ENCODE assay signal across 9 mouse cellular contexts in the genomic region with DNA sequence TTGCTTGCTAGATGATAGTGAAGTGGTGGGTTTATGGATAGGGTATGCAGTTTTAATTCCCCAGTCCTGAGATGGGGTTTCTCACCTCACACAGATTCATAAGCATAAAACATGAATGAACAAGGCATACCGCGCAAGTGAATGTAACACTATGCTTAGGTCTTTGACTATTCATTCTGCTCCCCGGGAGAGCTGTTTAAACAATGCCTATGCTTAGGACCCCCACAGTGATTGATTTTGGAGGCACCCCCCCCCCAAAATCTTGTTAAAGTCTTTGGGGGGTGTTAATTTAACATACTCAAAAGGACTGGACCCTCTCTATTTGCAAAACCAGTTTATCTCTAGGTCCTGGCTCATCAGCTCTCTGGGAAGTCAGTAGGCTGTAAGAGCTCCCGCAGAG. TPM values are rescaled to one million over a fixed set of nuclear protein-coding genes. Genes with fewer than 3 reads are reported as not detected.
DNase-seq lines count a peak whose midpoint lies in the region; ATAC-seq and TF ChIP-seq lines count a peak whose summit lies in the region.
"Had no signal": no experiment of that assay in that cellular context is flagged by ENCODE, and none has a peak within 500 bp of the region (broad histone marks: within the 10 kb centered on the region; RNA-seq: fewer than 3 reads in every experiment).

No protein-coding gene starts in this region.

- TF ChIP-seq POLR2A in myocyte (IDR thresholded peaks at IDR 0.05; ENCODE audit: insufficient read length, low read depth) = no peak

- H3K36me3 ChIP-seq in heart, embryonic 16.5 days (ENCODE audit: control insufficient read depth, insufficient read depth) = no peaks in the 10 kb centered on the region
- no peaks in the 10 kb centered on the region for H3K36me3 ChIP-seq in embryonic facial prominence, embryonic 14.5 days (ENCODE audit: control insufficient read depth, insufficient read depth, low read length)
- H3K36me3 ChIP-seq in intestine, embryonic 15.5 days = no peaks in the 10 kb centered on the region
- H3K36me3 ChIP-seq in myocyte (ENCODE audit: control insufficient read depth, insufficient read depth) = no peaks in the 10 kb centered on the region

- no peaks in the 10 kb centered on the region for H3K27me3 ChIP-seq in heart, embryonic 16.5 days (ENCODE audit: control insufficient read depth, insufficient read depth, low read length)
- no peaks in the 10 kb centered on the region for H3K27me3 ChIP-seq in embryonic facial prominence, embryonic 14.5 days (replicated peaks; ENCODE audit: control insufficient read depth, insufficient read depth, low read length)
- H3K27me3 ChIP-seq in intestine, embryonic 15.5 days (replicated peaks) = no peaks in the 10 kb centered on the region
- no peaks in the 10 kb centered on the region for H3K27me3 ChIP-seq in myocyte (ENCODE audit: control insufficient read depth, insufficient read depth, insufficient read length)

- no peak for DNase-seq in heart, adult 18-20 months
- DNase-seq in embryonic facial prominence, embryonic 14.5 days (ENCODE audit: low spot score) = peak; percentile 24
- DNase-seq in urinary bladder, adult 2 months (ENCODE audit: low spot score) = no peak
- DNase-seq in spleen, postnatal 14 days (ENCODE audit: low spot score in 2 of 2) = no peak
- DNase-seq in right cerebral cortex, postnatal 25 days = no peak

- no peak for ATAC-seq in heart, embryonic 16.5 days (replicated peaks; ENCODE audit: extremely low read depth, insufficient read depth, low FRiP score)
- ATAC-seq in embryonic facial prominence, embryonic 14.5 days (ENCODE audit: low read depth) = no peak
- no peak for ATAC-seq in intestine, embryonic 15.5 days

- H3K4me1 ChIP-seq in heart, embryonic 16.5 days (ENCODE audit: control insufficient read depth, insufficient read depth, low read length) = no peaks in the 10 kb centered on the region
- no peaks in the 10 kb centered on the region for H3K4me1 ChIP-seq in embryonic facial prominence, embryonic 14.5 days (ENCODE audit: control insufficient read depth, insufficient read depth, low read length)
- no peaks in the 10 kb centered on the region for H3K4me1 ChIP-seq in intestine, embryonic 15.5 days (replicated peaks)

- 54% methylated on average over 4 of the region's 4 CpGs for WGBS in heart, embryonic 16.5 days
- 47% methylated on average over 4 of the region's 4 CpGs for WGBS in embryonic facial prominence, embryonic 14.5 days
- 48% methylated on average over 4 of the region's 4 CpGs for WGBS in intestine, embryonic 15.5 days

- no peak overlapping the region for H3ac ChIP-seq in myocyte (ENCODE audit: control insufficient read depth, insufficient read length)

- peak overlapping the region; percentile 61 for H3K4me2 ChIP-seq in heart, embryonic 16.5 days (ENCODE audit: low read depth, low read length)
- H3K4me2 ChIP-seq in embryonic facial prominence, embryonic 14.5 days (ENCODE audit: low read depth, low read length) = peak overlapping the region; percentile 56
- H3K4me2 ChIP-seq in intestine, embryonic 15.5 days (replicated peaks) = peak overlapping the region; percentile 47
- H3K4me2 ChIP-seq in myocyte (ENCODE audit: low read depth) = peak overlapping the region; percentile 56

- peak overlapping the region; percentile 65 for H3K9ac ChIP-seq in heart, embryonic 16.5 days (ENCODE audit: low read length)
- H3K9ac ChIP-seq in embryonic facial prominence, embryonic 14.5 days (ENCODE audit: low read depth, low read length) = peak overlapping the region; percentile 58
- peak overlapping the region; percentile 17 for H3K9ac ChIP-seq in intestine, embryonic 15.5 days

- peak overlapping the region; percentile 74 for H3K4me3 ChIP-seq in heart, embryonic 16.5 days (ENCODE audit: low read length)
- peak overlapping the region; percentile 63 for H3K4me3 ChIP-seq in embryonic facial prominence, embryonic 14.5 days (ENCODE audit: low read depth, low read length)
- peak overlapping the region; percentile 48 for H3K4me3 ChIP-seq in intestine, embryonic 15.5 days (replicated peaks)
- H3K4me3 ChIP-seq in myocyte = peak overlapping the region; percentile 74

- peaks cover 18% of the 10 kb centered on the region for H3K79me2 ChIP-seq in myocyte (ENCODE audit: control insufficient read depth, insufficient read depth)

- peaks cover 28% of the 10 kb centered on the region for H3K9me3 ChIP-seq in heart, embryonic 16.5 days (replicated peaks; ENCODE audit: control insufficient read depth, low read length)
- peaks cover 42% of the 10 kb centered on the region for H3K9me3 ChIP-seq in embryonic facial prominence, embryonic 14.5 days (ENCODE audit: control insufficient read depth, low read length)
- H3K9me3 ChIP-seq in intestine, embryonic 15.5 days = peaks cover 5% of the 10 kb centered on the region; the same call in 1 of the 2 replicates

- no peak overlapping the region for H3K27ac ChIP-seq in heart, embryonic 16.5 days (ENCODE audit: low read length)
- peak overlapping the region; percentile 89 for H3K27ac ChIP-seq in embryonic facial prominence, embryonic 14.5 days (replicated peaks; ENCODE audit: low read depth, low read length)
- H3K27ac ChIP-seq in intestine, embryonic 15.5 days = no peak overlapping the region

TF ChIP-seq in myocyte, 11 proteins besides CTCF, POLR2A, EP300 and RAD21:
- TF ChIP-seq E2F4 (IDR thresholded peaks at IDR 0.05; ENCODE audit: insufficient read depth) (no peak), MAX (IDR thresholded peaks at IDR 0.05; ENCODE audit: low read depth) (no peak), TCF3 (IDR thresholded peaks at IDR 0.05; ENCODE audit: insufficient read length, low read depth) (no peak), MYOD1 (IDR thresholded peaks at IDR 0.05; ENCODE audit: control insufficient read depth in 1 of 3, insufficient read length in 2 of 3, low read depth in 2 of 3) (no peak), SRF (IDR thresholded peaks at IDR 0.05; ENCODE audit: control insufficient read depth, insufficient read length, low read depth) (no peak), CEBPB (IDR thresholded peaks at IDR 0.05; ENCODE audit: insufficient read depth, poor library complexity, severe bottlenecking) (no peak), USF1 (IDR thresholded peaks at IDR 0.05; ENCODE audit: low read depth) (no peak), POLR2AphosphoS2 (IDR thresholded peaks at IDR 0.05; ENCODE audit: insufficient read length, low read depth) (no peak), MYOG (IDR thresholded peaks at IDR 0.05; ENCODE audit: control insufficient read depth in 1 of 3, insufficient read depth in 1 of 3, insufficient read length in 2 of 3, low read depth in 2 of 3) (no peak), TCF12 (IDR thresholded peaks at IDR 0.05; ENCODE audit: insufficient read depth, poor library complexity, severe bottlenecking) (no peak), REST (IDR thresholded peaks at IDR 0.05; ENCODE audit: insufficient read depth, insufficient read length) (no peak)

RNA-seq across cellular contexts. Expression of a gene that starts 1.6 kb away (rescaled TPM):
- polyA plus RNA-seq in heart, embryonic 16.5 days (2015; fragmentation: Nextera tagmentation; extraction: Ambion mirVana) = 5.9 and 6.1 TPM in 2 replicates
- total RNA-seq in heart, adult 18-20 months (2021) = not detected
- 12.2 and 12.7 TPM in 2 replicates for polyA plus RNA-seq in embryonic facial prominence, embryonic 14.5 days (2014; fragmentation: Nextera tagmentation; extraction: Ambion mirVana)
- polyA plus RNA-seq in intestine, embryonic 15.5 days (2015; fragmentation: Nextera tagmentation; extraction: Ambion mirVana) = 3.4 and 4.1 TPM in 2 replicates
- 1.1 TPM for polyA plus RNA-seq in myocyte (2012; fragmentation: generic; extraction: Trizol)
- 0.78 and 0.84 TPM in 2 replicates for polyA plus RNA-seq in urinary bladder, adult 2 months (2012; rRNA removed)
- polyA plus RNA-seq: liver, adult 2 months had no signal

RNA-seq across cellular contexts. Expression of a gene that starts 1.7 kb away (rescaled TPM):
- 86.6 and 88.1 TPM in 2 replicates for polyA plus RNA-seq in heart, embryonic 16.5 days (2015; fragmentation: Nextera tagmentation; extraction: Ambion mirVana)
- total RNA-seq in heart, adult 18-20 months (2021) = 1 to 10 TPM; 3.3 to 6.2 TPM
- 356 and 388 TPM in 2 replicates for polyA plus RNA-seq in embryonic facial prominence, embryonic 14.5 days (2014; fragmentation: Nextera tagmentation; extraction: Ambion mirVana)
- 103 and 113 TPM in 2 replicates for polyA plus RNA-seq in intestine, embryonic 15.5 days (2015; fragmentation: Nextera tagmentation; extraction: Ambion mirVana)
- 39.2 TPM for polyA plus RNA-seq in myocyte (2012; fragmentation: generic; extraction: Trizol)
- polyA plus RNA-seq in urinary bladder, adult 2 months (2012; rRNA removed) = 34.1 and 38.6 TPM in 2 replicates

RNA-seq across cellular contexts. Expression of a gene that starts 35.7 kb away (rescaled TPM):
- 6.6 and 11.6 TPM in 2 replicates for polyA plus RNA-seq in heart, embryonic 16.5 days (2015; fragmentation: Nextera tagmentation; extraction: Ambion mirVana)
- 1 to 10 TPM; 3.4 to 4.8 TPM for total RNA-seq in heart, adult 18-20 months (2021)
- polyA plus RNA-seq in embryonic facial prominence, embryonic 14.5 days (2014; fragmentation: Nextera tagmentation; extraction: Ambion mirVana) = 24.4 and 34.6 TPM in 2 replicates
- 4.6 and 5.1 TPM in 2 replicates for polyA plus RNA-seq in intestine, embryonic 15.5 days (2015; fragmentation: Nextera tagmentation; extraction: Ambion mirVana)
- 2.0 TPM for polyA plus RNA-seq in myocyte (2012; fragmentation: generic; extraction: Trizol)
- 2.6 and 4.4 TPM in 2 replicates for polyA plus RNA-seq in urinary bladder, adult 2 months (2012; rRNA removed)
